Mouse (Mus musculus) midbrain, embryonic 11.5 days (tissue): ENCODE results near the gene Col5a3. TPM values are rescaled to one million over a fixed set of nuclear protein-coding genes. Genes with fewer than 3 reads are reported as not detected.

Source experiments
- ATAC-seq: fragments of 200-750 bp; cut with Nextera tagmentation; 2 replicates; pipeline ENCODE4 v1.8.0; 2017; ENCODE audit warnings: moderate TSS enrichment, moderate library complexity; ENCODE audit not compliant: low FRiP score
- DNase-seq: peaks from one replicate; pipeline ENCODE4 v3.0.0; 2015; ENCODE audit warnings: low spot score; ENCODE audit errors: missing footprints
- H3K27ac ChIP-seq: fragments of 300-500 bp; sonication (generic); 2 replicates; pipeline ENCODE4 v1.5.1; 2014; ENCODE audit warnings: low read depth, low read length
- H3K27me3 ChIP-seq: fragments of 300-500 bp; sonication (generic); 2 replicates; pipeline ENCODE4 v1.6.1; 2014; ENCODE audit warnings: mild to moderate bottlenecking, low read length, moderate library complexity, mixed read lengths; ENCODE audit not compliant: control insufficient read depth, insufficient read depth
- H3K36me3 ChIP-seq: fragments of 300-500 bp; sonication (generic); 2 replicates; pipeline ENCODE4 v1.6.1; 2014; ENCODE audit warnings: mild to moderate bottlenecking, low read length, moderate library complexity, mixed read lengths; ENCODE audit not compliant: control insufficient read depth, insufficient read depth
- H3K4me1 ChIP-seq: fragments of 300-500 bp; sonication (generic); 2 replicates; pipeline ENCODE4 v1.6.1; 2014; ENCODE audit warnings: low read length; ENCODE audit not compliant: control insufficient read depth, insufficient read depth
- H3K4me2 ChIP-seq: fragments of 300-500 bp; sonication (generic); 2 replicates; pipeline ENCODE4 v1.6.1; 2014; ENCODE audit warnings: mild to moderate bottlenecking, moderate library complexity
- H3K4me3 ChIP-seq: fragments of 300-500 bp; sonication (generic); 2 replicates; pipeline ENCODE4 v1.5.1; 2014; ENCODE audit warnings: low read depth, low read length
- H3K9ac ChIP-seq: fragments of 300-500 bp; sonication (generic); 2 replicates; pipeline ENCODE4 v1.6.1; 2014; ENCODE audit warnings: low read length
- H3K9me3 ChIP-seq: fragments of 300-500 bp; sonication (generic); 2 replicates; pipeline ENCODE4 v1.6.1; 2016; ENCODE audit warnings: low read length; ENCODE audit not compliant: control insufficient read depth
- WGBS: fragments of 180-500 bp; shearing (Covaris S2); extraction: QIAGEN DNeasy Blood & Tissue Kit; methylation state at CpG from one replicate; pipeline ENCODE4 v1.1.7; 2014; 5-methylcytosine and 5-hydroxymethylcytosine counted together
- polyA plus RNA-seq: library from polyadenylated mRNA; unstranded; fragments of >200 nt; fragmentation: Nextera tagmentation; extraction: Ambion mirVana; gene quantifications from 2 replicates; pipeline ENCODE4 v1.2.1, GENCODE M21; 2014

Gene Col5a3
- polyA plus RNA-seq, 1 experiment from 2014 or later, result 0.38 TPM

DNA sequence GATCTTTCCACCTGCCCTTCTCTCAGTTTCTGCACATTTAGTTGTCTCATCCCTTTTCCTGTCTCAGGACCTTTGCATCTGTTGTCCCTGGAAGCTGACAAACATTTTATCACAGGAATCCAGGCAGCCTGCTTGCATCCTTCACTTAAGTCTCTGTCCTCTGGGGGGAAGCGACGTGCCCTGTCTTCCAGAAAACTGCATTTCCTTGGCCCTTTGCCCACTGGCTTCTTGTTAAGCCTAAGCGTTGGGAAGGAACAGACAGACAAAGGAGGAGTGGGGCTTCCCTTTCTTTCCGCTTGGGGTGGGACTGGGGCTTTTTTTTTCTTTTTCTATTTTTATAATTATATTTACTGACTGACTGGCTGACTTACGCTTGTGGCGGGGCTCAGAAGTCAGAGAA lies 85.4 kb downstream of the Col5a3 start:
- no peak overlapping the region for H3K27ac ChIP-seq
- no peak overlapping the region for H3K9ac ChIP-seq
- DNase-seq (peak; percentile 78), ATAC-seq (no peak)
- H3K27me3 ChIP-seq, result peaks cover 28% of the 10 kb centered on the region
- H3K36me3 ChIP-seq, result no peaks in the 10 kb centered on the region
- no peak overlapping the region for H3K4me3 ChIP-seq
- H3K9me3 ChIP-seq, result no peaks in the 10 kb centered on the region
- H3K4me2 ChIP-seq, result no peak overlapping the region
- WGBS, result 54% methylated on average over 6 of the region's 6 CpGs
- peaks cover 15% of the 10 kb centered on the region for H3K4me1 ChIP-seq

DNA sequence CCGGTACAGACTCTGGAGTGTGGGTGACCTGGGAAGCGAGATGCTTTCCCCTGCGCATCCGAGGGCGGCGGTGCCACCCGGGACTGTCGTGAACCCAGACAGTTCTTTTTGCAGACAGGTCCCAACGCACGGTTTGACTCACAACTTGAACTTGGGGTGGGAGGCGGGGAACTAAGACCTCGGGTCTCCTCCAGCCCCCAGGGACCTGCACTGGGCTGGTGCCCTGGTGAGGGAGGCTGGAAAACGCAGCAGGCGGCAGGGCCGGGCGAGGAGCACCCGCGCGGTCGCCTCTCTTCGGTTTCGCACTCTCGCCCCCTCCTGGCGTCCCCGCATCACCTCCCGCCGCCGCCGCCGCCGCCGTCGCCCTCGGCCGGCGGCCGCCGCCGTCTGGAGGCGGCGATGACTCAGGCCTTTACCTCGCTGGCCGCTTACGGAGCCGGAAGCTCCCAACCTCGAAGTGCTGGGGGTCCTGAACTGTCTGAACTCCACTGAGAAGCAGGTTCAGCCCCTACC lies 87.2 kb downstream of the Col5a3 start:
- H3K4me2 ChIP-seq, result peak overlapping the region; percentile 98
- peaks cover 15% of the 10 kb centered on the region for H3K4me1 ChIP-seq
- H3K4me3 ChIP-seq, result peak overlapping the region; percentile 57
- H3K27me3 ChIP-seq, result peaks cover 28% of the 10 kb centered on the region
- ATAC-seq (peak; percentile 78), DNase-seq (peak; percentile 95)
- H3K9ac ChIP-seq, result peak overlapping the region; percentile 70
- H3K27ac ChIP-seq, result no peak overlapping the region
- no peaks in the 10 kb centered on the region for H3K36me3 ChIP-seq
- under 1% methylated on average over 46 of the region's 46 CpGs for WGBS
- H3K9me3 ChIP-seq, result no peaks in the 10 kb centered on the region

DNA sequence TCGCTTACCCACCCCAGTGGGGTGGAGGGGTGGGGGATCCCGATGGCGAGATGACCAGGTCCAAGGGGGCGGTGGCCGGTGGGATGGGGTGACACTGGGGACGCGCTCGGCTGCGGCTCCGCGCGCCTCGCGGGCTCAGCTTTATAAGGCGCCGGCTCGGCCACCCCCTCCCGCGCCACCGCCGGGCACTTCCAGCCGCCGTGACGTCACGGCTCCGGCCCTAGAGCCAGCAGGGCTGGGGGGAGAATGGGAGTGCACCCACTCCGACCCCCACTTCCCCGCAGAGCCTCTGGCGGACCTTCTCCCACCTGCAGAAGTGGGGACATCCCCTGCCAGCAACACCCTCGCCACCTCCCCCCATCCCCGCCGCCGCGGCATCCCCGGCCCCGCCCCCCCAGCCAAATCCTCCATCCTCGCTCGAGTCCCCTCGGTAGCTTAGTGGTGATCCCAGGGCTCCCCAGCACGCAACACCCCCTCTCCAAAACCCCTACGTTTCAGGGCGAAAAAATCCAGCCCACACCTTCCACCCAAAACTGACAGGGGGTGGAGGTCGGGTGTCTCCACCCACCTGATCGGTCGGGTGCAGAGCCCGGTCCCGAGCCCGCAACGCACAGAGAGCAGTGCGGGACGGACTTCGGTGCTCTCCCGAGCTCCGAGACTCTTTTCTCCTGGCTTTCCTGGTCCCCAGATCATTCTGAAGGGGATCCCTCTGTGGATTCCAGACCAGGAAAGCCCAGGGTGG lies 87.8 kb downstream of the Col5a3 start:
- Histone ChIP-seq H3K4me3 (peak overlapping the region; percentile 57), H3K4me1 (peaks cover 15% of the 10 kb centered on the region), H3K27me3 (peaks cover 28% of the 10 kb centered on the region), H3K9ac (peak overlapping the region; percentile 70), H3K27ac (no peak overlapping the region), H3K36me3 (no peaks in the 10 kb centered on the region), H3K9me3 (no peaks in the 10 kb centered on the region), H3K4me2 (peak overlapping the region; percentile 98)
- DNase-seq, result peak; percentile 93
- WGBS, result under 1% methylated on average over 53 of the region's 54 CpGs
- peak; percentile 67 for ATAC-seq

DNA sequence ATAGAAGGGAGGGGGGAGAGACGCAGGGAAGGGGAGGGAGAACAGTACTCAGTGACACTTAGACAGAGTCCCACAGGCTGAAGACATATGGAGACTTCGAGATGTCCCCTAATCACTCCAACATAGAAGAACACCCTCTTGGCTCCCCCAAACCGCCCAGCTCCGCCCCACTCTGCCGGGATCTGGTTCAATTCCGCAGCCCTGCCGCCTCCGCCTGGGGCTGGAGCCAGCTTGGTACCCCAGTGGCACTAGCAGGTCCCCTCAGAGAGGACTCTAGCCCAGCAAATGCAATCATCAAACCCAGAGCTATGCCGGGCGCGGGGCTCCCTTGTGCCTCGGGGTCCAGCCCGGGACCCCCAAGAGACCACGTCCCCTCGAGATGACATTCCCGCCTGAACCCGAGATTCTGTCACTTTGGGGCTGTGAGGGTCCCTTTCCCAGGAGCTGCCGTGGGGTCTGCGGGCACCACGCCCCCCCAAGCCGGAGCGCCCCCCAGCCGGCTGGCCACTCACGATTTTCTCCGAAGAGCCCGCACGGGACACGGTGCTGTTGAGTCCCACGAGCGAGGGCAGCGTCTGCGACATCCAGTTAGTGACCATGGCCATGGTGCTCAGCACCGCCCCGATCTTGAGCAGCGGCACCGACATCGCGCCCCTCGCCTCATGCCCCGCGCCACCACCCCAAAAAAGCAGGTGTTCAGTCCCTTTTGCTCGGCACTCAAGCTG lies 88.6 kb downstream of the Col5a3 start:
- H3K27me3 ChIP-seq, result peaks cover 28% of the 10 kb centered on the region
- peak overlapping the region; percentile 70 for H3K9ac ChIP-seq
- ATAC-seq (peak; percentile 31), DNase-seq (peak; percentile 88)
- H3K36me3 ChIP-seq, result no peaks in the 10 kb centered on the region
- H3K9me3 ChIP-seq, result no peaks in the 10 kb centered on the region
- WGBS, result 1% methylated on average over 37 of the region's 42 CpGs
- H3K4me2 ChIP-seq, result peak overlapping the region; percentile 98
- peaks cover 18% of the 10 kb centered on the region for H3K4me1 ChIP-seq
- H3K27ac ChIP-seq, result no peak overlapping the region
- H3K4me3 ChIP-seq, result peak overlapping the region; percentile 57

DNA sequence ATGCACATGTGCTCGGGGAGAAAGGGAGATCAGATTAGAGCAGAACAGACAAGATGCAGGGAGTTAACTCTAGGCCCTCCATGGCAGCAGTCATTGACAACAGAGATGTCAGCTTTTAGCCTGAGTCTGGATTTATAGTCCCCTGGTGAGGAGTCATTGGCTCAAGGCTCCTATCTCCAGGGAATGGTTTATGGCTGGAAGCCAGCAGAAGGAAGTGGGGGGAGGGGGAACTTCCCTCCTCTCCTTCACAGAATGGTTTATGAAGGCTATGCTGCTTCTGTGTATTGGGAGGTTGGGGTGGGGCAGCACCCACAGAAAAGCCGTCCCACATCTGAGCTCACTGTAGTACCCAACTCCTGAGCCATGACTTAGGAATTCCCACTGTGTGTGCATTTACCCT lies 93.3 kb downstream of the Col5a3 start:
- Histone ChIP-seq H3K4me1 (peaks cover 13% of the 10 kb centered on the region), H3K4me3 (no peak overlapping the region), H3K9ac (no peak overlapping the region), H3K9me3 (peaks cover 4% of the 10 kb centered on the region; the same call in 1 of the 2 replicates), H3K36me3 (no peaks in the 10 kb centered on the region), H3K27ac (no peak overlapping the region), H3K27me3 (peaks cover 17% of the 10 kb centered on the region; the same call in 1 of the 2 replicates), H3K4me2 (no peak overlapping the region)
- DNase-seq (no peak), ATAC-seq (no peak)
- 73% methylated on average over 2 of the region's 2 CpGs for WGBS

Other genes with a start within 250 kb of the Col5a3 start
- gene Zfp846, start 233.8 kb downstream of the Col5a3 start, polyA plus RNA-seq, result 23.8 and 24.8 TPM in 2 replicates
- 459 TPM in 2 replicates for gene Ubl5, start 172.2 kb downstream of the Col5a3 start, polyA plus RNA-seq
- 10.5 and 12.0 TPM in 2 replicates for gene Fbxl12, start 170.3 kb downstream of the Col5a3 start, polyA plus RNA-seq
- gene Pin1, start 163.0 kb downstream of the Col5a3 start, polyA plus RNA-seq, result 60.8 and 64.6 TPM in 2 replicates
- 33.6 and 35.3 TPM in 2 replicates for gene Olfm2, start 68.7 kb downstream of the Col5a3 start, polyA plus RNA-seq
- not detected in 2 replicates for gene Rdh8, start 3.4 kb upstream of the Col5a3 start, polyA plus RNA-seq
- gene A230050P20Rik, start 53.6 kb upstream of the Col5a3 start, polyA plus RNA-seq, result 0.45 and 0.66 TPM in 2 replicates
- gene Angptl6, start 64.7 kb upstream of the Col5a3 start, polyA plus RNA-seq, result 5.0 and 6.1 TPM in 2 replicates
- 52.3 and 57.1 TPM in 2 replicates for gene Ppan, start 73.1 kb upstream of the Col5a3 start, polyA plus RNA-seq
- gene Eif3g, start 83.6 kb upstream of the Col5a3 start, polyA plus RNA-seq, result 348 and 354 TPM in 2 replicates
- 67.4 and 73.3 TPM in 2 replicates for gene Dnmt1, start 144.8 kb upstream of the Col5a3 start, polyA plus RNA-seq
- gene S1pr2, start 161.7 kb upstream of the Col5a3 start, polyA plus RNA-seq, result 18.1 and 20.1 TPM in 2 replicates
- 120 and 121 TPM in 2 replicates for gene Mrpl4, start 187.7 kb upstream of the Col5a3 start, polyA plus RNA-seq
- 3.9 and 4.0 TPM in 2 replicates for gene Icam1, start 200.9 kb upstream of the Col5a3 start, polyA plus RNA-seq
- 5.4 and 9.2 TPM in 2 replicates for gene Icam4, start 214.3 kb upstream of the Col5a3 start, polyA plus RNA-seq
- gene Icam5, start 217.0 kb upstream of the Col5a3 start, polyA plus RNA-seq, result not detected in 2 replicates